Mouse (Mus musculus) hindbrain, embryonic 16.5 days (tissue): ENCODE results near the gene Serpina16. TPM values are rescaled to one million over a fixed set of nuclear protein-coding genes. Genes with fewer than 3 reads are reported as not detected.
"Not testable (repeated sequence)": the region's sequence is repeated elsewhere in the genome, so short reads cannot be mapped to it uniquely, and the experiment has no call there.

Source experiments
- ATAC-seq: fragments of 200-750 bp; cut with Nextera tagmentation; 2 replicates; pipeline ENCODE4 v1.8.0; 2017; ENCODE audit warnings: moderate TSS enrichment, moderate library complexity
- H3K27ac ChIP-seq: fragments of 300-500 bp; sonication (generic); 2 replicates; pipeline ENCODE4 v1.5.1; 2014; ENCODE audit warnings: low read depth, mild to moderate bottlenecking, control low read depth, low read length, moderate library complexity
- H3K27me3 ChIP-seq: fragments of 300-500 bp; sonication (generic); replicated peaks from 2 replicates; pipeline ENCODE4 v1.6.1; 2014; ENCODE audit warnings: low read length; ENCODE audit not compliant: control insufficient read depth, insufficient read depth
- H3K36me3 ChIP-seq: fragments of 300-500 bp; sonication (generic); 2 replicates; pipeline ENCODE4 v1.6.1; 2014; ENCODE audit warnings: mild to moderate bottlenecking, low read length, moderate library complexity, mixed read lengths; ENCODE audit not compliant: control insufficient read depth, insufficient read depth
- H3K4me1 ChIP-seq: fragments of 300-500 bp; sonication (generic); 2 replicates; pipeline ENCODE4 v1.6.1; 2014; ENCODE audit warnings: low read depth, low read length; ENCODE audit not compliant: control insufficient read depth, insufficient read depth
- H3K4me2 ChIP-seq: fragments of 300-500 bp; sonication (generic); 2 replicates; pipeline ENCODE4 v1.6.1; 2014; ENCODE audit warnings: mild to moderate bottlenecking, low read length, control low read depth, moderate library complexity
- H3K4me3 ChIP-seq: fragments of 300-500 bp; sonication (generic); 2 replicates; pipeline ENCODE4 v1.5.1; 2014; ENCODE audit warnings: mild to moderate bottlenecking, low read length, control low read depth, moderate library complexity
- H3K9ac ChIP-seq: fragments of 300-500 bp; sonication (generic); 2 replicates; pipeline ENCODE4 v1.6.1; 2014; ENCODE audit warnings: low read depth, mild to moderate bottlenecking, control low read depth, low read length, moderate library complexity
- H3K9me3 ChIP-seq: fragments of 300-500 bp; sonication (generic); 2 replicates; pipeline ENCODE4 v1.6.1; 2014; ENCODE audit warnings: mild to moderate bottlenecking, low read length, moderate library complexity; ENCODE audit not compliant: control insufficient read depth
- WGBS: fragments of 180-500 bp; shearing (Covaris S2); extraction: QIAGEN DNeasy Blood & Tissue Kit; methylation state at CpG from one replicate; pipeline ENCODE4 v1.1.7; 2014; 5-methylcytosine and 5-hydroxymethylcytosine counted together
- polyA plus RNA-seq: library from polyadenylated mRNA; unstranded; fragments of >200 nt; fragmentation: Nextera tagmentation; extraction: Ambion mirVana; gene quantifications from 2 replicates; pipeline ENCODE4 v1.2.1, GENCODE M21; 2015

The Serpina16 gene
- polyA plus RNA-seq, 1 experiment from 2014 or later, result not detected

GRCm38 (mm10) chr12:103665286-103665685, 10.7 kb downstream of the Serpina16 start:
- 92% methylated on average over 3 of the region's 3 CpGs for WGBS

GRCm38 (mm10) chr12:103662053-103662452, 13.9 kb downstream of the Serpina16 start:
- not testable (repeated sequence) for H3K9ac ChIP-seq, ATAC-seq, H3K27ac ChIP-seq, H3K9me3 ChIP-seq, H3K27me3 ChIP-seq, H3K4me1 ChIP-seq, H3K4me3 ChIP-seq, H3K36me3 ChIP-seq, H3K4me2 ChIP-seq

More at GRCm38 (mm10) chr12:103665286-103665685, 10.7 kb downstream of the Serpina16 start:
- H3K4me3 ChIP-seq, result no peak overlapping the region
- no peak overlapping the region for H3K4me2 ChIP-seq
- H3K27ac ChIP-seq, result no peak overlapping the region
- no peaks in the 10 kb centered on the region for H3K27me3 ChIP-seq
- H3K9me3 ChIP-seq, result peaks cover 5% of the 10 kb centered on the region
- no peaks in the 10 kb centered on the region for H3K36me3 ChIP-seq
- H3K4me1 ChIP-seq, result no peaks in the 10 kb centered on the region
- no peak for ATAC-seq
- no peak overlapping the region for H3K9ac ChIP-seq

GRCm38 (mm10) chr12:103660076-103660475, 15.9 kb downstream of the Serpina16 start:
- Histone ChIP-seq H3K9me3 (no peaks in the 10 kb centered on the region), H3K36me3 (no peaks in the 10 kb centered on the region), H3K4me2 (no peak overlapping the region), H3K9ac (no peak overlapping the region), H3K27ac (no peak overlapping the region), H3K4me1 (no peaks in the 10 kb centered on the region), H3K4me3 (no peak overlapping the region), H3K27me3 (no peaks in the 10 kb centered on the region)
- 87% methylated on average over 5 of the region's 5 CpGs for WGBS
- no peak for ATAC-seq

GRCm38 (mm10) chr12:103659171-103659570, 16.8 kb downstream of the Serpina16 start:
- 85% methylated on average over 2 of the region's 2 CpGs for WGBS
- Histone ChIP-seq H3K27me3 (no peaks in the 10 kb centered on the region), H3K4me1 (no peaks in the 10 kb centered on the region), H3K36me3 (no peaks in the 10 kb centered on the region), H3K9ac (no peak overlapping the region), H3K27ac (no peak overlapping the region), H3K4me2 (no peak overlapping the region), H3K4me3 (no peak overlapping the region), H3K9me3 (no peaks in the 10 kb centered on the region)
- no peak for ATAC-seq

GRCm38 (mm10) chr12:103657991-103658390, 17.9 kb downstream of the Serpina16 start:
- Histone ChIP-seq H3K36me3 (no peaks in the 10 kb centered on the region), H3K27ac (no peak overlapping the region), H3K4me1 (no peaks in the 10 kb centered on the region), H3K4me3 (no peak overlapping the region), H3K9me3 (no peaks in the 10 kb centered on the region), H3K9ac (no peak overlapping the region), H3K27me3 (no peaks in the 10 kb centered on the region), H3K4me2 (no peak overlapping the region)
- WGBS, result 85% methylated on average over 10 of the region's 10 CpGs
- ATAC-seq, result no peak

GRCm38 (mm10) chr12:103656848-103657626, 18.9 kb downstream of the Serpina16 start, which contains the start of gene Serpina6:
Gene Serpina6, minus strand, starts transcription at chr12:103657212.
- no peak within 1 kb of the TSS for H3K9ac ChIP-seq
- H3K9me3 ChIP-seq, result no peaks in the 10 kb centered on the region
- no peak within 1 kb of the TSS for H3K27ac ChIP-seq
- 84% methylated on average over 9 of the region's 9 CpGs for WGBS
- H3K27me3 ChIP-seq, result no peaks in the 10 kb centered on the region
- no peaks in the 10 kb centered on the region for H3K4me1 ChIP-seq
- no peak for ATAC-seq
- no peak within 1 kb of the TSS for H3K4me2 ChIP-seq
- no peak within 1 kb of the TSS for H3K4me3 ChIP-seq
- H3K36me3 ChIP-seq, result no peaks in the 10 kb centered on the region

- Histone ChIP-seq H3K9me3 (no peaks in the 10 kb centered on the region; the same call in 1 of the 2 replicates), H3K4me3 (no peak overlapping the region), H3K27ac (no peak overlapping the region), H3K36me3 (no peaks in the 10 kb centered on the region), H3K9ac (no peak overlapping the region), H3K27me3 (no peaks in the 10 kb centered on the region), H3K4me2 (no peak overlapping the region), H3K4me1 (no peaks in the 10 kb centered on the region)
- ATAC-seq, result no peak
- 86% methylated on average over 7 of the region's 7 CpGs for WGBS
Measured at GRCm38 (mm10) chr12:103655123-103656044, 20.6 kb downstream of the Serpina16 start.

- Histone ChIP-seq H3K4me1 (no peaks in the 10 kb centered on the region), H3K27ac (no peak overlapping the region), H3K9me3 (peaks cover 2% of the 10 kb centered on the region; the same call in 1 of the 2 replicates), H3K36me3 (no peaks in the 10 kb centered on the region), H3K9ac (no peak overlapping the region), H3K27me3 (no peaks in the 10 kb centered on the region), H3K4me3 (no peak overlapping the region), H3K4me2 (no peak overlapping the region)
- no peak for ATAC-seq
- 95% methylated on average over 2 of the region's 2 CpGs for WGBS
Measured at GRCm38 (mm10) chr12:103653836-103654235, 22.1 kb downstream of the Serpina16 start.

- no peaks in the 10 kb centered on the region for H3K4me1 ChIP-seq
- no peak for ATAC-seq
- H3K36me3 ChIP-seq, result no peaks in the 10 kb centered on the region
- 79% methylated on average over 2 of the region's 2 CpGs for WGBS
- H3K27ac ChIP-seq, result no peak overlapping the region
- no peak overlapping the region for H3K4me3 ChIP-seq
- no peaks in the 10 kb centered on the region for H3K27me3 ChIP-seq
- H3K4me2 ChIP-seq, result no peak overlapping the region
- peaks cover 2% of the 10 kb centered on the region; the same call in 1 of the 2 replicates for H3K9me3 ChIP-seq
- no peak overlapping the region for H3K9ac ChIP-seq
Measured at GRCm38 (mm10) chr12:103646314-103646713, 29.6 kb downstream of the Serpina16 start.
